Mouse (Mus musculus) C2C12 (cell line): ENCODE measurements around the gene Pusl1.

ENCODE experiments used
- CEBPB ChIP-seq: IDR thresholded peaks from one replicate; pipeline ENCODE4 v1.6.1; 2011; ENCODE audit warnings: low read depth, mild to moderate bottlenecking, control low read depth, moderate library complexity
- CTCF ChIP-seq: IDR thresholded peaks from one replicate; pipeline ENCODE4 v1.5.1; 2011; ENCODE audit not compliant: control insufficient read depth, insufficient read depth, insufficient read length
- USF1 ChIP-seq: IDR thresholded peaks from one replicate; pipeline ENCODE4 v1.6.1; 2011; ENCODE audit warnings: low read depth, mild to moderate bottlenecking, control low read depth, moderate library complexity

- no peak for TF ChIP-seq CEBPB
- no peak for TF ChIP-seq CTCF
- TF ChIP-seq USF1: no peak
Measured at GRCm38 (mm10) chr4:155906125-155906524, 14.5 kb upstream of the Pusl1 start.
